Mouse (Mus musculus): ENCODE results near the gene Tmprss7. TPM values are rescaled to one million over a fixed set of nuclear protein-coding genes. Genes with fewer than 3 reads are reported as not detected.

Gene Tmprss7
- polyA plus RNA-seq (2014; fragmentation: Nextera tagmentation; extraction: Ambion mirVana), result 0.09 and 0.31 TPM in 2 replicates

- no peaks in the 10 kb centered on the region for H3K4me1 ChIP-seq (ENCODE audit: control insufficient read depth, insufficient read depth, low read length)
- ATAC-seq (replicated peaks; ENCODE audit: insufficient number of reproducible peaks, low FRiP score, low TSS enrichment), result no peak
- WGBS (ENCODE audit: insufficient replicate concordance), result 66% methylated on average over 10 of the region's 10 CpGs
- H3K27me3 ChIP-seq (ENCODE audit: control insufficient read depth, insufficient read depth, low read length), result no peaks in the 10 kb centered on the region
- no peak within 1 kb of the TSS for H3K27ac ChIP-seq (ENCODE audit: low read depth, low read length)
- no peaks in the 10 kb centered on the region for H3K9me3 ChIP-seq (replicated peaks; ENCODE audit: control insufficient read depth, low read length)
- H3K36me3 ChIP-seq (ENCODE audit: control insufficient read depth, insufficient read depth, low read length), result no peaks in the 10 kb centered on the region
- H3K4me2 ChIP-seq, result no peak within 1 kb of the TSS
- H3K4me3 ChIP-seq (ENCODE audit: low read depth, low read length), result no peak within 1 kb of the TSS
- H3K9ac ChIP-seq (ENCODE audit: low read depth, low read length), result no peak within 1 kb of the TSS
Observed at GRCm38 (mm10) chr16:45693558-45693957, at the start of gene Tmprss7. TSS of gene Tmprss7 (minus strand) at chr16:45693658.

GRCm38 (mm10) chr16:45742615-45743476, 49.4 kb upstream of the Tmprss7 start, which contains the start of gene Abhd10:
TSS of gene Abhd10 (minus strand) at chr16:45742955.
- Histone ChIP-seq H3K9me3 (replicated peaks; ENCODE audit: control insufficient read depth, low read length) (no peaks in the 10 kb centered on the region), H3K4me3 (ENCODE audit: low read depth, low read length) (peak within 1 kb of the TSS; percentile 86), H3K27ac (ENCODE audit: low read depth, low read length) (peak within 1 kb of the TSS; percentile 93), H3K4me2 (peak within 1 kb of the TSS; percentile 67), H3K27me3 (ENCODE audit: control insufficient read depth, insufficient read depth, low read length) (no peaks in the 10 kb centered on the region), H3K9ac (ENCODE audit: low read depth, low read length) (peak within 1 kb of the TSS; percentile 98), H3K36me3 (ENCODE audit: control insufficient read depth, insufficient read depth, low read length) (peaks cover 4% of the 10 kb centered on the region), H3K4me1 (ENCODE audit: control insufficient read depth, insufficient read depth, low read length) (peaks cover 6% of the 10 kb centered on the region; the same call in 1 of the 2 replicates)
- WGBS (ENCODE audit: insufficient replicate concordance), result under 1% methylated on average over 51 of the region's 51 CpGs
- peak; percentile 97 for ATAC-seq (replicated peaks; ENCODE audit: insufficient number of reproducible peaks, low FRiP score, low TSS enrichment)

GRCm38 (mm10) chr16:45737880-45738279, 44.4 kb upstream of the Tmprss7 start:
- no peak overlapping the region for H3K4me2 ChIP-seq
- ATAC-seq (replicated peaks; ENCODE audit: insufficient number of reproducible peaks, low FRiP score, low TSS enrichment), result no peak

GRCm38 (mm10) chr16:45736724-45737123, 43.3 kb upstream of the Tmprss7 start:
- peaks cover 11% of the 10 kb centered on the region; the same call in 1 of the 2 replicates for H3K36me3 ChIP-seq (ENCODE audit: control insufficient read depth, insufficient read depth, low read length)
- ATAC-seq (replicated peaks; ENCODE audit: insufficient number of reproducible peaks, low FRiP score, low TSS enrichment), result no peak
- 94% methylated on average over 3 of the region's 3 CpGs for WGBS (ENCODE audit: insufficient replicate concordance)

More at GRCm38 (mm10) chr16:45737880-45738279, 44.4 kb upstream of the Tmprss7 start:
- Histone ChIP-seq H3K9me3 (replicated peaks; ENCODE audit: control insufficient read depth, low read length) (no peaks in the 10 kb centered on the region), H3K9ac (ENCODE audit: low read depth, low read length) (no peak overlapping the region), H3K4me1 (ENCODE audit: control insufficient read depth, insufficient read depth, low read length) (peaks cover 6% of the 10 kb centered on the region; the same call in 1 of the 2 replicates), H3K27ac (ENCODE audit: low read depth, low read length) (no peak overlapping the region), H3K4me3 (ENCODE audit: low read depth, low read length) (no peak overlapping the region), H3K36me3 (ENCODE audit: control insufficient read depth, insufficient read depth, low read length) (peaks cover 11% of the 10 kb centered on the region; the same call in 1 of the 2 replicates), H3K27me3 (ENCODE audit: control insufficient read depth, insufficient read depth, low read length) (no peaks in the 10 kb centered on the region)
- WGBS (ENCODE audit: insufficient replicate concordance), result 77% methylated on average over 8 of the region's 8 CpGs

GRCm38 (mm10) chr16:45729163-45729562, 35.7 kb upstream of the Tmprss7 start:
- WGBS (ENCODE audit: insufficient replicate concordance), result 87% methylated on average over 5 of the region's 5 CpGs
- H3K36me3 ChIP-seq (ENCODE audit: control insufficient read depth, insufficient read depth, low read length), result peaks cover 8% of the 10 kb centered on the region
- ATAC-seq (replicated peaks; ENCODE audit: insufficient number of reproducible peaks, low FRiP score, low TSS enrichment), result no peak

More at GRCm38 (mm10) chr16:45736724-45737123, 43.3 kb upstream of the Tmprss7 start:
- H3K9ac ChIP-seq (ENCODE audit: low read depth, low read length), result no peak overlapping the region
- H3K27ac ChIP-seq (ENCODE audit: low read depth, low read length), result no peak overlapping the region
- peaks cover 6% of the 10 kb centered on the region; the same call in 1 of the 2 replicates for H3K4me1 ChIP-seq (ENCODE audit: control insufficient read depth, insufficient read depth, low read length)
- no peaks in the 10 kb centered on the region for H3K27me3 ChIP-seq (ENCODE audit: control insufficient read depth, insufficient read depth, low read length)
- no peaks in the 10 kb centered on the region for H3K9me3 ChIP-seq (replicated peaks; ENCODE audit: control insufficient read depth, low read length)
- no peak overlapping the region for H3K4me2 ChIP-seq
- no peak overlapping the region for H3K4me3 ChIP-seq (ENCODE audit: low read depth, low read length)

DNA sequence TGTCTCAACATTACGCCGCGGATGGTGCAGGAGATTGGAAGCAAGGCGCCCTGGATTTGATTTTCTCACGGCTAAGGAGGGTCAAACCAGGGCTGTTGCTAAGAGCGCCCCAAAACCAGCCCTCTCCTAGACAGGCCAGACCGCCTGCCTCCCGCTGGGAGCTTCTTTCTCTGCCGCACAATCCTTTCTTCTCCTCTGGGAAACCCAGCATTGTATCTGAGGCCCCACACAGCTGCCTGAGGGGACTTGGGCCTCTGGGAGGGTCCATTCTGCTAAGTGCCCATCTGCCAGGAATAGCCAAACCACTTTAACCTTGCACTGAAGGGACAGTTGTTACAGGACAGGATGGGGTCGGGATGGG, 31.3 kb upstream of the Tmprss7 start:
- Histone ChIP-seq H3K9me3 (replicated peaks; ENCODE audit: control insufficient read depth, low read length) (no peaks in the 10 kb centered on the region), H3K4me2 (peak overlapping the region; percentile 85), H3K27ac (ENCODE audit: low read depth, low read length) (peak overlapping the region; percentile 60), H3K4me3 (ENCODE audit: low read depth, low read length) (peak overlapping the region; percentile 56), H3K27me3 (ENCODE audit: control insufficient read depth, insufficient read depth, low read length) (no peaks in the 10 kb centered on the region), H3K36me3 (ENCODE audit: control insufficient read depth, insufficient read depth, low read length) (peaks cover 3% of the 10 kb centered on the region; the same call in 1 of the 2 replicates), H3K9ac (ENCODE audit: low read depth, low read length) (peak overlapping the region; percentile 73), H3K4me1 (ENCODE audit: control insufficient read depth, insufficient read depth, low read length) (peaks cover 10% of the 10 kb centered on the region)
- 3% methylated on average over 10 of the region's 10 CpGs for WGBS (ENCODE audit: insufficient replicate concordance)
- ATAC-seq (replicated peaks; ENCODE audit: insufficient number of reproducible peaks, low FRiP score, low TSS enrichment), result peak; percentile 56; the same call in 1 of the 2 replicates

More at GRCm38 (mm10) chr16:45729163-45729562, 35.7 kb upstream of the Tmprss7 start:
- Histone ChIP-seq H3K9me3 (replicated peaks; ENCODE audit: control insufficient read depth, low read length) (no peaks in the 10 kb centered on the region), H3K4me3 (ENCODE audit: low read depth, low read length) (no peak overlapping the region), H3K4me1 (ENCODE audit: control insufficient read depth, insufficient read depth, low read length) (peaks cover 6% of the 10 kb centered on the region), H3K9ac (ENCODE audit: low read depth, low read length) (no peak overlapping the region), H3K27me3 (ENCODE audit: control insufficient read depth, insufficient read depth, low read length) (no peaks in the 10 kb centered on the region), H3K27ac (ENCODE audit: low read depth, low read length) (no peak overlapping the region), H3K4me2 (no peak overlapping the region)

GRCm38 (mm10) chr16:45724061-45724741, 30.7 kb upstream of the Tmprss7 start, which contains the start of gene Tagln3:
TSS of gene Tagln3 (minus strand) at chr16:45724608.
- peak within 1 kb of the TSS; percentile 56 for H3K4me3 ChIP-seq (ENCODE audit: low read depth, low read length)
- H3K4me1 ChIP-seq (ENCODE audit: control insufficient read depth, insufficient read depth, low read length), result peaks cover 10% of the 10 kb centered on the region
- H3K36me3 ChIP-seq (ENCODE audit: control insufficient read depth, insufficient read depth, low read length), result peaks cover 3% of the 10 kb centered on the region; the same call in 1 of the 2 replicates
- peak within 1 kb of the TSS; percentile 73 for H3K9ac ChIP-seq (ENCODE audit: low read depth, low read length)
- WGBS (ENCODE audit: insufficient replicate concordance), result 1% methylated on average over 30 of the region's 30 CpGs
- H3K27ac ChIP-seq (ENCODE audit: low read depth, low read length), result peak within 1 kb of the TSS; percentile 60
- peak; percentile 50; the same call in 1 of the 2 replicates for ATAC-seq (replicated peaks; ENCODE audit: insufficient number of reproducible peaks, low FRiP score, low TSS enrichment)
- peak within 1 kb of the TSS; percentile 85 for H3K4me2 ChIP-seq
- no peaks in the 10 kb centered on the region for H3K9me3 ChIP-seq (replicated peaks; ENCODE audit: control insufficient read depth, low read length)
- no peaks in the 10 kb centered on the region for H3K27me3 ChIP-seq (ENCODE audit: control insufficient read depth, insufficient read depth, low read length)

- WGBS (ENCODE audit: insufficient replicate concordance), result 60% methylated on average over 6 of the region's 6 CpGs
- Histone ChIP-seq H3K36me3 (ENCODE audit: control insufficient read depth, insufficient read depth, low read length) (peaks cover 2% of the 10 kb centered on the region; the same call in 1 of the 2 replicates), H3K27me3 (ENCODE audit: control insufficient read depth, insufficient read depth, low read length) (no peaks in the 10 kb centered on the region), H3K4me1 (ENCODE audit: control insufficient read depth, insufficient read depth, low read length) (peaks cover 10% of the 10 kb centered on the region), H3K9me3 (replicated peaks; ENCODE audit: control insufficient read depth, low read length) (no peaks in the 10 kb centered on the region), H3K4me3 (ENCODE audit: low read depth, low read length) (peak overlapping the region; percentile 56), H3K9ac (ENCODE audit: low read depth, low read length) (peak overlapping the region; percentile 73), H3K27ac (ENCODE audit: low read depth, low read length) (no peak overlapping the region), H3K4me2 (peak overlapping the region; percentile 85)
- ATAC-seq (replicated peaks; ENCODE audit: insufficient number of reproducible peaks, low FRiP score, low TSS enrichment), result no peak
Observed at GRCm38 (mm10) chr16:45723172-45723901, 29.9 kb upstream of the Tmprss7 start.
